Mouse (Mus musculus) heart, postnatal 14 days (tissue): Measurements from ENCODE around the gene Nkd2. TPM values are rescaled to one million over a fixed set of nuclear protein-coding genes. Genes with fewer than 3 reads are reported as not detected.

Experiments
- DNase-seq, 2 experiments: peaks; one replicate each; pipeline ENCODE4 v3.0.0; 2021 to 2022
- intact Hi-C: fragments of 180-260 bp; cut with DNase I; formaldehyde crosslinking; loops from one replicate; pipeline ENCODE4 v1.15.1; 2025
- long read RNA-seq, 2 experiments: library from polyadenylated mRNA; stranded (forward); transcript quantifications; one replicate each; pipeline ENCODE4 v2.0.0; 2021
- total RNA-seq, 2 experiments: library from RNA; stranded (reverse); gene quantifications; 2 replicates each; pipeline ENCODE4 v1.2.3; 2021

Nkd2 gene
- total RNA-seq = 1 to 10 TPM; 1.7 to 2.2 TPM
- long read RNA-seq, experiment 1, full-length matches to known transcripts = 4 of 6 reads
- long read RNA-seq, experiment 1, partial matches to known transcripts = 1 of 6 reads
- long read RNA-seq, experiment 1, other reads (novel, unspliced or antisense) = 1 of 6 reads
- long read RNA-seq, experiment 2, full-length matches to known transcripts = 2 of 4 reads
- long read RNA-seq, experiment 2, partial matches to known transcripts = 1 of 4 reads
- long read RNA-seq, experiment 2, other reads (novel, unspliced or antisense) = 1 of 4 reads

DNA sequence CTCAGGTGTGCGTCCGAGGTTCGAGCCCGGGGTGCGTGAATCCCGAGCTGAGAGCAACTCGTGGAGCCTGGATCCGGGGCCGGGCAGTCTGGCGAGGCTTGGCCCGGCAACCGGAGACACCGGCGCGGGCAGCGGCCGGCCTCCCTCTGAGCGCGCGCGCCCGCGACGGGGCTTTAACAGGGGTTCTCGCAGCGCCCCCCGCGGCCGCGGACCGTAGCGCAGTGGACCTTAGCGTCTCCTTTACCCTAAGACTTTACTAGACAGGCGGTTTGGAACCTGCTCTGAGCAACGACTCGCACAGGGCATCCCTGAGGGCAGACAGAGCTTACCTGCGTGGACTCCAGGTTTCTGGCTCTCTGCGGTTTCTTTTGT lies at the start of gene Nkd2:
Nkd2 (minus strand) TSS at position 167 of the 372 bp plus-strand sequence.
- intact Hi-C loops = no loop called here
- DNase-seq = peak; percentile 90 to 92

DNA sequence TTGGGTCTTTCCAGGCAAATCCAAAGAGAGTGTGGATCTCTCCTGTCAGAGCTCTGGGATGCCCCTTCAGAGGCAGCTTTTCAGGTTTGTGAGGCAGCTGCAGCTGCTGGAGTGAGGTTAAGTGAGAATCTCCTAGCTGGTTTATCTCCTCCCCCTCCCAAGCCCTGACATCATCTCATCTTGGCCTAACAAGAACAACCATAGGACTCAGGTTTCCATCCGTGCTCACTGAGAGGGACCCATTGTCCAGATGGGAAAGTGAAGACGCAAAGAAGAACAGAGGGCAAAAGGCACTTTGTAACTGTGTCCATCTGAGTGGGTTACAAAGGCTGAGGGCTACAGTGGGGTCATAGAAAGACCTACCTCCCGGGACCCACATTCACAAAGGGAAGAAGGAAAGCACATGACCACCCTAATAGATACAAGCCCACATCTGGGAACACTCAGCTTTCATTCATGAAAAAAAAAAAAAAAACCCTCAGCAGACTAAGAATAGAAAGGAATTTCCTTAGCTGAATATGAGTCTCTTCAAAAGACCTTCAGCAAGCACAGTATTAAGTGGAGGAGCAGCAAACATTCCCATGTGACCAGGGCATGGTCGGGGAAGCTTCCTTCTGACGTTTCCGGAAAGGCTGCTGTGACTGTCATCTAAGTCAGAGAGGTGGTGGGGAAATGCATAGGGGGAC lies 45.2 kb upstream of the Nkd2 start:
- DNase-seq = no peak
- intact Hi-C loops = no loop called here

DNA sequence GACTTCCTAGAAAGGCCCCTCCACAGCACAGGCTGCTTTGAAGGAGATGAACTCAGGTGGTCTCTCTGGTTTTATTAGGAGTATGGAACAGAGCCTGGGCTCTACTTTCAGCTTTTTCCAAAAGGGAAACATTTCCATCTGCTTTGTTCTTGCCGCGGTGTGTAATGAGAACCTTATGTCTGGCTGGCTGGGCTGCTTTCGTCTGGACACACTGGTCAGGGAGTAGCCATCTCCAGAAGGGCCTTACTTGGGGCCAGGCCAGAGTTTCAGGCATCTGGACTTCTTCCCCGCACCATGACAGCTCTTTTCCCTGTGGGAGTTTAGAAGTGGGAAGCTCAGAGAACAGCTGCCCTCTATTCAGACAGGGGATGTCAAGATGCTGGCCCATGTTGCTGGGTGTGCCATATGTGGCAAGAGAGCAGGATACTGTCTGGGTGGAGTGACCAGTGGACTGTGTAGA lies 40.0 kb upstream of the Nkd2 start:
- DNase-seq = peak; percentile 78 to 82
- intact Hi-C loops = no loop called here

DNA sequence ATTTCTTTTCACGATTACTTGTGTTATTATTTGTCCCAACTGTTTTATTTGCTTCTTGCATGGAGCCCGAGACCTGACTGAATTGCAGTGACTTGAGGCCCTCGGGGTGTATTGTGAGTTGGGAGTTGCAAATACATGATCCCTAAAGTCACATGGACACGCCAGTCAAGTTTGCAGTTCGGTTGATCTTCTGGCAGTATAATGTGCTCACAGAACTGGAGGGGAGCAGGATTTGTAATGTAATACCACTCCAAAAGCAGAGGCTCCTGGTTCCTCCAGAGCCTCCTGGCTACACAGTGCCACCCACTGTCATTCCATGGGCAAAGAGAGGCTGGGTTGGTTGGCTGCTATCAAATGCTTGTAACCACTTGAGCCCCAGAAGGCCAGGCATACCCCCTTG lies 39.2 kb upstream of the Nkd2 start:
- no peak for DNase-seq
- intact Hi-C loops = no loop called here

DNA sequence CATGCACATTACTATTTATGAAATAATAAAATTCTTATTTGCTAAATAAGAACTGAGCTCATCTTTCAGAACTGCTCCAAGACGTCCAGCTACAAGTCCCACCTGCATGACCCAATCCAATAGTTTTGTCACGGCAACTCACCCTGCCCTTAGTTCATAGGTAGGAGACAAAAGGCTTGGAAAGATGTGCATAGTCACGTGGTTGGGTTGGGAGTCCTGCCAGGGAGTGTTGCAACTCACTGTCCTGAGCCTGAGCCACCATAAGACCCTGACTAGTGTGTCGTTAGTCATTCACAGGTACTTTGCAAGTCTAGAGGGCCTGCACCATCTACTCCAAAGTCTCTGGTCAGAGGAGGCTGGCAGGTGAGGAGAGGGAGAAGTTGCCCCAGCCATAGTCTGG lies 38.6 kb upstream of the Nkd2 start:
- peak; percentile 36 to 39 for DNase-seq
- intact Hi-C loops = no loop called here

DNA sequence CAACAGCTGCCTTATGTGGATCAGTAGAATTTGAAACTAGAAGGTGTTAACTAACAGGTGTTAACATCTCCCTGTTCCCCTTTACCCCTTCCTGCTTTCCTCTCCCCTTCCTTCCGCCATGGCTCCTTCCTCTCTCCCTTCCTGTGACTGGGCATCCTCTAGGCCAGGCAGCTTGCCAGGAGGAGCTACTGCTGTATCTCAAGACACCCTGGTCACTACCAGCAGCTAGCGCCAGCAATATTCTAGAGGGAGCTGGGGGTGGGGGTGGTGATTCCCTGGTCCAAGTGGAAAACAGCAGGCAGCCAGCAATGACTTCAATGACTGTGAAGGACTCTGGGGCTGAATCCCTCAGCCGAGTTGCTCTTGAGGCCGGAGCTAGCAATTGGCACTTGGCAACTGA lies 38.2 kb upstream of the Nkd2 start:
- DNase-seq = peak; percentile 32 to 47
- intact Hi-C loops = no loop called here

DNA sequence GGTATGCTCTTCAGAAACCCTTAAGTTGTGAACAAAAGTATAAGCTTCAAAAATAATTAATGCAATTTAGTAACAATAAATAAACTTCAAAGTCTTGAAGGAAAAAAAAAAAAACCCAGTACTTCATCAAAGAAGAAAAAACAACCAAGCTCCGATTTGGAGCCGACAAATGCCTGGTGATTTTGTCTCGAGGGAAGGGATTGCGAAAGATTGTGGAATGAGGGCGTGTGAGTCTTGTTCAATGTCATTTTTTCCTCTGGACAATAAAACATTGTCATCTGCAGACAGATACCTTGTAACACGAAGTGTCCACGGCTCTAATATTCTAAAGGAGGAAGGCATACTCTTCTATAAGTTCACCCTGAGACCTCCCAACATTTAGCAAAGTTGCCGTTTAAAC lies 33.9 kb upstream of the Nkd2 start:
- intact Hi-C loops = no loop called here
- DNase-seq = no peak

DNA sequence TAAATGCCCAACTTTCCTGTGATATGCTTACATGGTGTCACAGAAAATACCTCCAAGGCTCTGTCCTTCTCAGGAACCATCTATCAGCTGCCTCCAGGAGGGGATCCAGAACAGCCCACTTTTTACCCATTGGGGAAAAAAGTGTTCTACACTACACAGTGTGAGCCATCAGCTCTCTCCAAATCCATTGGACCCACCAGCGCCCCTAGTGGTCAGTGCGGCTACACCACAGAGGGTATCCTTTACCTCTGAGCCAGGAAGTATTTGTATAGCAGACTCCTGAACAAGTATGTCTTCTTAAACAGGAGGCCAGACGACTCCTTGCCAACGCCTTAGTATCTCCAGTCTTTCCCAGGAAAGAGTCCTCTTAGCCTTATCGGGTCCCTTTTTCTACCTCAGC lies 32.4 kb upstream of the Nkd2 start:
- peak; percentile 43 to 65 for DNase-seq
- intact Hi-C loops = no loop called here

DNA sequence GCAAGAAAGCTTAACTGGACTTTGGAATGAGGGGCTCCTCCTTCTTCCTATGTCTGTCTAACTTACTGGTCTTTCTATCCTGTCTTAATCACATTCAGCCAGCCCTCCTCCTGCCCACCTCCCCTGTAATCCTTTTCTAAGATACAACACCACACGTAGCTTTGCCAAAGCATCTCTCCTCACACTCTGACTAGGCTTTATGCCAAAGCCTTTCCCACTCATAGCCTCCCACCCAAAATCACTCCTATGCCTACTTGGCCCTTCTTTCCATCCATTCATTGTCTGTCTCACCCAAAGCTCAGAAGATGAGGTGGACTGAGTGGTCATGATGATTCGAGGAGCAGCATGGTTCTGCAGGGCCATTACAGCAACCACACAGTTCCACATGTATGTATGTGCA lies 24.7 kb upstream of the Nkd2 start:
- intact Hi-C loops = no loop called here
- no peak for DNase-seq

DNA sequence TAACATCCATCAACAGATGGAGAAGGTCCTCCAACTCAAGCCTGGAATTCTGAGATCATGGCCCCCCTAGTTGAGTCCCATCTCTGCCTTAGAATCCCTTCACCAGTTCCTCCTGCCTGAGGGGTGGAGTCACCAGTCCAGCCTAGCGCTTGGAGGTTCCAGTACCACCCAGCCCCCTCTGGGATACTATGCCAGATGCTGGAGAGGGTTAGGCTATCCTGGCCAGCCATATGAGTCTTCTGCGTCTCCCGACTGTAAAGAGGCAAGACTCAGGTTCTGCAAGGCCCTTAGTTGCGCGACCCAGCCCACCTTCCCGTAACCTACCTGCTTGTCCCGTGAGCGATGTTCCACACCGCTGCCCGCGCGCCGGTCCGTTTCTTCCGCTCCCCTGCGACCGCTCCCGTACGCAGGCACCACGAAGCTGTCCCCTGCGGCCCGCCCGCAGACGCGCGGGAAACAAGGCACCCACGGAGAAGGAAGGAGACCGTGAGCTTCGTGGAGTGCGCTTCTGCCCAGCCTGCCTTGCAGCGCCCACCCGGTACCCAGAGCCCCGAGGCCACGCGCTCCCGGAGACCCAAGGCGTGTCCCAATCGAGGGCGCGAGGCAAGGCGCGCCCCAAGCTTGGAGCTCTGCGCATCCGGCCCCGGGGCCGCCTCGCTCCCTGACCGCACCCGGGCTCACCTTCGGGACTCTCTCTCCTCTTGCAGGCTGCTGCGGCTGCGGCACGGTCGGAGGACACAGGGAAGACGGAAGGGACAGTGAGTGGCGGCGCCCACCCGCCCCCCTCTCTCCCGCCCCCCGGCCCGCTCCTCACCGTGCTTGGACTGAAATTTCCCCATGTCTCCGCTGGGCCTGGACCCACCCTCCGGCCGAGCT lies 604 bp downstream of the Nkd2 start:
- intact Hi-C loops = no loop called here
- DNase-seq = peak; percentile 37 to 38

DNA sequence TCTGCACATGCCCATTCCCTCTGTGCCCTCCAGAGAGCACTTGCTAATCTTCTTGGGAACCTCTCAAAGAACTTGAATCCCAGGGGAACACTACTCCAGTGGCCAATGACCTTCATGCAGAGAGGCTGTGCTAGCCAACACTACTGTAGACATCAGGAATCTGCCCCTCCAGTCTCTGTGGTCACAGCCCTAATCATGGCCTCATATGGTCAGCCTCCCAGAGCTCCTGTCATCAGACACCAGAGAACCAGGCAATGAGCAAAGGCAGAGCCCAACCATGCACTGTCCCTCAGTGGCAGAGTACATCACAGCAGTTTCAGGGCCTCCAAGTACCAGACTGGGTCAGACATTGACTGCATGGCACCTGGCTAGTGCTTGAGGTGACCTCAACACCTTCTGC lies 4.7 kb downstream of the Nkd2 start:
- no peak for DNase-seq
- intact Hi-C loops = no loop called here

DNA sequence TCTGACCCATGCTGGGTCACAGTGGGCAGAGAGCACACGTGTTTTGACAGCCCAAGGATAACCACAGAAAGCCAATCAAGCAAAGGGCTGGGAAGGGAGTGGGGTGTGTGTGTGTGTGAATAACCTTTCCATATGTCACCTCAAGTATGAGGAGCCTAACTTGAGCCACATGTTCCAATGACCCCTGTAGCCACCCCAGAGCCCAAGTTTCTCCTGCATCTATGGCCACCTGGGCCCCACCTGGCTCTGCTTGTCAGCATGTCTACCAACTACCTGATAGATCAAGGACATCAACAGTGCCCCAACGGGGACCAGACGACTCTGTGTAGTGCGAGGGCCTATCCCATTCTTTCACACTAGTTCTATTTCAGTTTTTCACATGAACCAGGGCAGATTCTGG lies 7.7 kb downstream of the Nkd2 start:
- intact Hi-C loops = loop anchor here (10.0 kb wide), 1 partner anchor 465 kb away; no protein-coding TSS in a partner anchor
- DNase-seq = no peak

DNA sequence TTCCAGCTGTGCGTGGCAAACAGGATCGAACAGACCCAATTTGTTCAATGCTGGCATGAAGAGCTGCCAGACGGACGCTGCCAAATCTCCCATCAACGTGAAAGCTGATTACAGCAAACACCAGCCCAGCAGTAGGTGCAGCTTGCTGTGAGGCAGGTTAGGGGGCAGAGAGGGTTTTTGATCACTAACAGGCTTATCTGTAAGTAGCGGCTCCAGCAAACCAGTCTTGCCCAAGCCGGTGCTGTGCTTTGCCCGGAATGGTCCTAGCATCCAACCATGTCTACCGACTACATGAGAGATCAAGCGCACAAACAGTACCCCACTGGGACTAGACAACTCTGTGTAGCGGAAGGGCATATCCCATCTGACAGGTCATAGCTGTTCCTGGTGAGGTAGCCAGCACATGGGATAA lies 8.3 kb downstream of the Nkd2 start:
- no peak for DNase-seq
- intact Hi-C loops = loop anchor here (10.0 kb wide), 1 partner anchor 466 kb away; no protein-coding TSS in a partner anchor

DNA sequence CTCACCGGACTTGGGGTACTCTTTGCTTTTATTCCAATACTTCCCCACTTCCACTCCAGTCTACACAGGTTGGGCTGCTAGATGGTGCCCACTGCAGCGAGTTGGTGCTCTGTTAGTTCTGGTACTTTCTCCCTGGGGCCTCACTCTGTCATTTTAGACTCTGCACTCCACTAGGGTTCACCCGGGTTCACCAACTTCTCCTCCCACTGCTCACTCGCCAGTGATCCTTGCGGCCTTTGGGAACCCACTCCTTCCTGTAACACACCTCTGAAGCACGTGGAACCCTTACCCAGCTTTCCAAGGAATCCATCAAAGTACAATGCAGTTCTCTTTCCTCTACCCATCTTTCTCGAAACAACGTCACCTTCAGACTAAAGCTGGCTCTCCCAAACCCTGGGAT lies 9.7 kb downstream of the Nkd2 start:
- no peak for DNase-seq
- intact Hi-C loops = loop anchor here (10.0 kb wide), 1 partner anchor 467 kb away; no protein-coding TSS in a partner anchor

DNA sequence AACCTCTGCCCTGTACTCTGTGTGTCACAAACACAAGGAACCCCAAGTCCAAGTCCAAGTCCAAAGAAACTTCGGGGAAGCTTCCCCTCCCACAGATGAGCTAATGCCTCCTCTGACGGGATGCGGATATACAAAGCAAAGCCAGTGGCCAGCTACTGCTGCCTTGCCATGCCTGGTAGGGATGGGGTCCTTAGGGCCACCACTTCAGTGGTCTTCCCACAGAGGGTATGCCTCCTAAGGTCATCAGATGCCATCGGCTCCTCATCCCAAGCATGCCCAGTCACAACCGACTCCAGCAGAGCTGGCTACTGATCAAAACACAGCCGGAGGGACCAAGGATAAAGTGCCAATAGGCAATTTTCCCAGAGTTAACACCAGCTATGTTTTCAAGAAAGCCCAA lies 10.9 kb downstream of the Nkd2 start:
- DNase-seq = peak in 1 of 2 experiments; percentile 10
- intact Hi-C loops = loop anchor here (10.0 kb wide), 1 partner anchor 468 kb away; no protein-coding TSS in a partner anchor

DNA sequence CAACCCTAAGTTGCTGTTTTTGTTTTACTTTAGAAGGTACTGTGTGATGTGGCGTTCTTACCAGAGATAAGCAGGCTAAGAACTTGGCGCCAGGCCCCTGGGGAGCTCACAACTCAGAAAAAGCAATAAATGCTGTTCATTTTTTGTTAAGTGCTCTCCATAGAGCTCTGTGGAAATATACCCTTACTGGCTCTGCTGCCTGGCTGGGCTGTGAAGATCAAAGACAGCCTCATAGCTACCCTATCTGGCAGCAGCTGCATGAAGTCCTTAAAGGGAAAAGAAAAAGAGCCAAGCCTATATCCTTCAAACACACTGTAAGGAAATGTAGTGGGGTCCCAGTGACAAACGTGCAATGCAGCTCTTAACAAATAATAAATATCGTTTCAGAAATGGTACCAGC lies 11.6 kb downstream of the Nkd2 start:
- no peak for DNase-seq
- intact Hi-C loops = loop anchor here (10.0 kb wide), 1 partner anchor 469 kb away; no protein-coding TSS in a partner anchor

DNA sequence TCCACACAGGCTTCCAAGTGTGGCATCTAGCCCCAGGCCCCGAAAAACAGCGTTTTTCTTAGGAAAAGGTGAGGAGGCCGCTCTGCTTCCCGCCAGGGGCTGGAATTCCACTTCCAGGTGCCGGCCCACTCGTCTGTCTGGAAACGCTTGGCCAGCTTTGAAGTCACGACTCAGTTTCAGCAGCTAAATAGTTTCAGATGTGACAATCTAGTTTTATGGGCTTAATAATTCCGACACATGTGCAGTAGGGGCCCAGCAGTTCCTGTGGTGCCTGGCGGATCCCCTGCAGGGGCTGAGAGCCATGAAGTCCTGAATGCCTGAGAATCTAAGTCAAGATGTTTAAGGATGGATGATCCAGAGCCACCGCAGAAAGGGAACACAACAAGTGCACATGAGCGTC lies 13.6 kb downstream of the Nkd2 start:
- intact Hi-C loops = loop anchor here (10.0 kb wide), 1 partner anchor 471 kb away; no protein-coding TSS in a partner anchor
- DNase-seq = no peak

DNA sequence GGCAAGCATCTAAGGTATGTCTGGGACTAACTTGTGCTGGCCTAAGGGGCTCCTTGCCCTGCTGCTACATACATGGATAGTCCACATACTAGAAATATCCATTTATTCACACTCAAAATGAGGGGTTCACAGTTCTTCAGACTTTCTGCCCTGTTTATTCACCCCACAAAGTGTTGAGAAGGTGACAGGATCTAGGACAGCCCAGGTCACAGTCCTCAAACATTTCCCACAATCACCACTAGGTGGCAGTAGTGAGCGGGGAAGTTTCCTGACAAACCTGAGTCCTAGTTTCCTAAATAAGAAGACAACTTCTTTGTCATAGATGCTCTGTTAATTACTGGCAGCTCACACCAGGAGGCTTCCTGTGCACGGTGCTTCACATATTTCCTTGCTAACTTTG lies 15.9 kb downstream of the Nkd2 start:
- peak; percentile 66 to 80 for DNase-seq
- intact Hi-C loops = loop anchor here (1.0 to 10.0 kb wide), 2 partner anchors 76 to 473 kb away; no protein-coding TSS in a partner anchor

DNA sequence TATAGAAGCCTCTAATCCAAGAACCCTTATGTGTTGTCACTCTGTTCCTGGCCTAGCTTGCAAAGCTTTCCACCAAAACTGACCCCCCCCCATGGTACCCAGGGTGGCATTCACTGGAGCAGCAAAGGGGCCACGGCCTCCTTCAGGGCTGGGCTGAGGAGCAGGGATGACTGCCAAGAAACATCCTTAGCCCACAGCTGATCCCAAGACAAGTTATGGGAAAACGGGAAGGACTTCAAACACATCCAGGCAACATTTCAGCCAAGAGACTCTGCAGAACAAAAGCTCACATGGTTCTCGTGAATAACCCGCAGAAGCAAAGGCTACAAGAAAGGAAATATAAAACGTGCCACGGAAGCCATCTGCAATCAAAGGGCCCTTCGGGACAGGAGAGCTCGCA lies 20.2 kb downstream of the Nkd2 start:
- intact Hi-C loops = loop anchor here (10.0 kb wide), 1 partner anchor 182 kb away; no protein-coding TSS in a partner anchor
- no peak for DNase-seq

DNA sequence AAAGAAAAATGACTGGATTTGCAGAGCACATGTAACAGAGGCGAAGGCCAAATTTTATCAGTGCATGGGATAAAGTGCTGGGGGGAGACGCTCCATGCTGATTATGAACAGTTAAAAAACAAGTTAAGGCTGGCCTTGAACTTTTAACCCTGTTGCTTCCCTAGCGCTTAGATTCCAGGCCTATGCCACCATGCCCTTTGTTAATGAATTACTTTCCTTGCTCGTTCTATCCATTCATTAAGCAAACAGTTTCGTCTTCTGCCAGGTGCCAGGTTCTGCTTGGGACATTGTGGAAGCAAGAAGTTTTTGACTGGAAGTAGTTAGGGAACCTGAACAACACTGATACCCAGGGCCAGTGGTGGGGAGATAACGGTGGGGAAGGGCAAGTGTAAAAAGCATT lies 23.7 kb downstream of the Nkd2 start:
- intact Hi-C loops = loop anchor here (10.0 kb wide), 1 partner anchor 179 kb away; no protein-coding TSS in a partner anchor
- DNase-seq = no peak
